Mouse (Mus musculus) megakaryocyte, embryonic 14.5 days (primary cell): ENCODE measurements around the gene Syngr3. TPM values are rescaled to one million over a fixed set of nuclear protein-coding genes. Genes with fewer than 3 reads are reported as not detected.
"Not testable (repeated sequence)": the region's sequence is repeated elsewhere in the genome, so short reads cannot be mapped to it uniquely, and the experiment has no call there.

Source experiments
- H3K27me3 ChIP-seq: replicated peaks from 2 replicates; pipeline ENCODE3; 2012; ENCODE audit warnings: inconsistent platforms
- H3K36me3 ChIP-seq: replicated peaks from 2 replicates; pipeline ENCODE3; 2012; ENCODE audit warnings: low read length, inconsistent platforms, mixed read lengths
- H3K4me1 ChIP-seq: 2 replicates; pipeline ENCODE4 v1.6.1; 2012; ENCODE audit warnings: inconsistent platforms
- H3K4me3 ChIP-seq: replicated peaks from 2 replicates; pipeline ENCODE3; 2012; ENCODE audit warnings: moderate library complexity, mild to moderate bottlenecking, inconsistent platforms
- H3K9me3 ChIP-seq: 2 replicates; pipeline ENCODE4 v1.6.1; 2012; ENCODE audit warnings: inconsistent platforms
- FLI1 ChIP-seq: IDR thresholded peaks from 2 replicates; pipeline ENCODE4 v1.6.1; 2012; ENCODE audit warnings: low read length, inconsistent platforms, mixed read lengths
- GATA1 ChIP-seq: IDR thresholded peaks from 3 replicates; pipeline ENCODE4 v1.6.1; 2012; ENCODE audit warnings: mixed read lengths, low read length, inconsistent platforms, borderline replicate concordance
- polyA plus RNA-seq: library from polyadenylated mRNA; stranded (reverse); fragments of >175 nt; gene quantifications from 2 replicates; pipeline ENCODE4 v1.2.3, GENCODE M21; 2012; ENCODE audit warnings: low replicate concordance; ENCODE audit not compliant: insufficient read depth

Syngr3 gene
- polyA plus RNA-seq, 1 experiment = 0.04 TPM

DNA sequence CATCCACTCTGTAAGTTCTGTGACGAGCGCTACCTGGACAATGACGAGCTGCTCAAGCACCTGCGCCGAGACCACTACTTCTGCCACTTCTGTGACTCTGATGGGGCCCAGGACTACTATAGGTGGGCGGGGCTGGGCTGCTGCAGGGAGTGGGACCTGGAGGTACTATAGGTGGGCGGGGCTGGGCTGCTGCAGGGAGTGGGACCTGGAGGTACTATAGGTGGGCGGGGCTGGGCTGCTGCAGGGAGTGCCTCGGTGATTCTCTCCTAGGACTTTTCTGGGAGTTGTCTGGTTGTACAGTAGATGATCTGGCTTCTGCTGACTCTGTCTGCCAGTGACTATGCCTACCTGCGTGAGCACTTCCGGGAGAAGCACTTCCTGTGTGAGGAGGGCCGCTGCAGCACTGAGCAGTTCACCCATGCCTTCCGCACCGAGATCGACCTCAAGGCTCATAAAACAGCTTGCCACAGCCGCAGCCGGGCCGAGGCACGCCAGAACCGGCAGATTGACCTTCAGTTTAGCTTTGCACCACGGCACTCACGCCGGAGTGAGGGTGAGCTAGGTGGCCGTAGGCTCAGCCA, 12.2 kb downstream of the Syngr3 start:
- Histone ChIP-seq H3K36me3 (peaks cover 84% of the 10 kb centered on the region), H3K9me3 (no peaks in the 10 kb centered on the region), H3K27me3 (no peaks in the 10 kb centered on the region), H3K4me1 (peaks cover 35% of the 10 kb centered on the region), H3K4me3 (no peak overlapping the region)
- TF ChIP-seq FLI1 = no peak
- no peak for TF ChIP-seq GATA1

DNA sequence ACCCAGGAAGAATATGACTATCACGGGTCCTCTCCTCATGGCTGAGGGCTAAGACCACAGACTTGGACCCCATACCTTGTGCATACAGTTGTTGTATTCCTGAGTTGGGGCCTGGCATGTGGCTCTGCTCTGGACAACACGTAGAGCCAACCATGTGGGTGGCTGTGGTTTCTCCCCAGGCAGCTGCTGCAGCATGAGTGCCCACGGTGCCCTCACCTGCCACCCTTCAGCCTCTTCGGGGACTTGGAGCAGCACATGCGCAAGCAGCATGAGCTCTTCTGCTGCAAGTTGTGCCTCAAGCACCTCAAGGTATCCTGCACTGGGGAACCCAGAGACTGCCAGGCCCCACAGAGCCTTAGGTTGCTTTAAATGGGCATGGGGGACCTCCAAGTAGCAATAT, 12.9 kb downstream of the Syngr3 start:
- TF ChIP-seq GATA1 (no peak), FLI1 (no peak)
- Histone ChIP-seq H3K9me3 (no peaks in the 10 kb centered on the region), H3K4me1 (peaks cover 42% of the 10 kb centered on the region), H3K36me3 (peaks cover 78% of the 10 kb centered on the region), H3K4me3 (no peak overlapping the region), H3K27me3 (no peaks in the 10 kb centered on the region)

DNA sequence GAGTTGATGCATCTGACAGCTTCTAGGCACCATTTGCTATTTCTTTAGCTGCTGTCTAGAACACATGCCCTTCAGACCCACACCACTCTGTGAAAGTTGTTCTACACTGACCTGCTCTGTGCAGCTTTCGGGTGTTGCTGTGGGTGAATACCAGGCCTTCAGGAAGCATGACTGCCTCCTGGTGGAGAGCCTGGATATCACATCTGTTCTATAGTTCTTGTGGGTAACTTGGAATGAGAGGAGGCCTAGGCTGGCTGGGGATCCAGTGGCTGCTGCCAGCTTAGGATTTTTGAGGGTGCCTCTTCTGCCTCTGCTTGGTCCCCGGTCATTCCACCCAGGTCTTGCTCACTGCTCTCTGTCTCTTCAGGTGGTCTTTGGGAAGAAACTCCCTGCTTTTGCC, 13.6 kb downstream of the Syngr3 start:
- TF ChIP-seq FLI1 = no peak
- H3K36me3 ChIP-seq = peaks cover 71% of the 10 kb centered on the region
- no peaks in the 10 kb centered on the region for H3K27me3 ChIP-seq
- peaks cover 49% of the 10 kb centered on the region for H3K4me1 ChIP-seq
- no peak overlapping the region for H3K4me3 ChIP-seq
- H3K9me3 ChIP-seq = no peaks in the 10 kb centered on the region

DNA sequence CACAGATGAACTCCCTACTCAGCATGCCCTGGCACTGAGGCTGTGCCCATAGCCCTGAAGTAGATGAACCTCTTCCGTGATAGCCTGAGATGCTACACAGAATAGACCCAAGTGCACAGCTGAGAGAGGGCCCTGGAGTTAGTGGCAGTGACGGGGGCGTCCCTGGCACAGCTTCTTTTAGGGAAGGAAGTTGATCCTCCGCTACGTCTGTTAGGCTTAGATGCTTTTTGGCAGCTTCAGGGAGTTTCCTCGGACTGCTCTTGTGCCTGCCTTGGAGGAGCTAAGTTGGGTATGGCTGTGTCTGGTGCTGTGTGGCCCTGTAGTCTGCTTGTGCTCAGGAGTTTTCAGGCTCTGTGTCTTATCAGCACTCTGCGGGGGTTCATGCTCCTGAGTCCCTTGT, 15.5 kb downstream of the Syngr3 start:
- no peak overlapping the region for H3K4me3 ChIP-seq
- H3K9me3 ChIP-seq = no peaks in the 10 kb centered on the region
- peaks cover 52% of the 10 kb centered on the region for H3K36me3 ChIP-seq
- H3K27me3 ChIP-seq = no peaks in the 10 kb centered on the region
- TF ChIP-seq FLI1 (no peak), GATA1 (no peak)
- H3K4me1 ChIP-seq = peaks cover 59% of the 10 kb centered on the region

DNA sequence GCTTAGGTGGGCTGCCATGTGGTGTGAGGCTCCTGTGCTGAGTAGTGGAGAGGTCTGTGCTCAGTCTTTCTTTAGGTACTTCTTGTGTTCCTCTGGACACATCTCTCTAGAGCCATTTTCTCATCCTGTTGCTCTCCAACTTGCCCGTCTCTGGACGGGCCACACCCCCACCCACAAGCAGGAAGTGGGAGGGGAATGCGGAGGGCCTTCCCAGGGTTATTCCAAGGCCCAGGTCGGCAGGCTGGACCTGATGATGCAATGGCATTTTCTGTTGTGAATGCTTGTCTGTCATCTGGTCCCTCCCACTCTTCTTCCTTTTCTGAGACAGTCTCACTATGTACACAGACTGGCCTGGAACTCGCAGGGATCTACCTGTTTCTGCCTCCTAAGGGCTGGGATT, 17.6 kb downstream of the Syngr3 start:
- no peak for TF ChIP-seq GATA1
- Histone ChIP-seq H3K27me3 (no peaks in the 10 kb centered on the region), H3K4me3 (peak overlapping the region; percentile 100), H3K9me3 (no peaks in the 10 kb centered on the region), H3K4me1 (peaks cover 74% of the 10 kb centered on the region), H3K36me3 (peaks cover 31% of the 10 kb centered on the region)

DNA sequence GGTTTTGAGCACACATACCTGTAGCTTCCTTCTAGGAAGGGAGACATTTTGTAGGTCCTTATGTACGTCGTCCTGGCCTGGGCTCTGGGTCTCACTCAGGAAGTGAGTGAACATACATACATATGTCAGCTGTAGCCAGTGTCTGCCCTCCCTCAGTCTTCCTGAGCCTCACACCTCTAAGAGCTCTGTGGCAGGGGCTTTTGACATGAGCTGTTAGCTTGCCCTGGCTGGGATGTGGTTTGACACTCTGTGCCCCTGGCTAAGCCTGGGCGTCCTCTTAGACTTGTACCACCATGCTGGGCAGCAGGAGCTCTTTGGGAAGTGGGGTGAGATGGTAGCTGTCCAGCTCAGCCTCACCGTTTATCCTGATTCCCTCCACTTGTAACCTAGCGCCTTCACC, 18.4 kb downstream of the Syngr3 start:
- H3K4me3 ChIP-seq = peak overlapping the region; percentile 100
- no peaks in the 10 kb centered on the region for H3K27me3 ChIP-seq
- TF ChIP-seq GATA1 = no peak
- no peak for TF ChIP-seq FLI1
- H3K4me1 ChIP-seq = peaks cover 75% of the 10 kb centered on the region
- no peaks in the 10 kb centered on the region for H3K9me3 ChIP-seq
- peaks cover 23% of the 10 kb centered on the region for H3K36me3 ChIP-seq

DNA sequence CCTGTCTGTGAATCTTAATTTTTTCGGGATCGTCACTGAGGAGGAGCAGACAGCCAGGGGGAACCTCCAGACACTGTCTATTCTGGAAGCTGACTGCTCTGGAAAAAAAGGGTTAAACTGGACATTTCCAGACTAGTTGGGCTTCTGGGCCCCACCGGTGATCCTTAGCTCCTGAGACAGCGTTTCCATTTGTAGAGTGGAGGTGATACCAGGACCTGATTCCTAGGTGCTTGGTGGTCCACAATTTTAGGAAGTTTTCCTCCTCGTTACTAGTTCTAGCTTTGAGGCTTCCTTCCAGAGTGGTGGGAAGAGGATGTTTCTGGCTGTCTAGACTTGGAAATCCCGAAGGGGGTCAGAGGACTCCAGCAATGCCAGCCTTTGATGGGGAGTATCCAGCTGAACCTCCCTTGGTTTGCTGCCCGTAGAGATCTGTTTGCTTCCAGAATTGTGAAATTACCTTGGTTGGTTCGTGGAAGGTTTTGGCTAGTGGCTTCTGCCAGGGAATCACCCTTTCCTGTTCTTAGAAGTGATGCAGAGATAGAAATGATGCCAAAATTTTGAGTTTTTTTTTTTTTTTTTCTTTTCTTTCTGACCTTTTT, 19.4 kb downstream of the Syngr3 start:
- Histone ChIP-seq H3K4me1 (peaks cover 65% of the 10 kb centered on the region), H3K27me3 (peaks cover 2% of the 10 kb centered on the region), H3K36me3 (peaks cover 15% of the 10 kb centered on the region), H3K9me3 (no peaks in the 10 kb centered on the region), H3K4me3 (peak overlapping the region; percentile 100)
- no peak for TF ChIP-seq GATA1
- TF ChIP-seq FLI1 = no peak

DNA sequence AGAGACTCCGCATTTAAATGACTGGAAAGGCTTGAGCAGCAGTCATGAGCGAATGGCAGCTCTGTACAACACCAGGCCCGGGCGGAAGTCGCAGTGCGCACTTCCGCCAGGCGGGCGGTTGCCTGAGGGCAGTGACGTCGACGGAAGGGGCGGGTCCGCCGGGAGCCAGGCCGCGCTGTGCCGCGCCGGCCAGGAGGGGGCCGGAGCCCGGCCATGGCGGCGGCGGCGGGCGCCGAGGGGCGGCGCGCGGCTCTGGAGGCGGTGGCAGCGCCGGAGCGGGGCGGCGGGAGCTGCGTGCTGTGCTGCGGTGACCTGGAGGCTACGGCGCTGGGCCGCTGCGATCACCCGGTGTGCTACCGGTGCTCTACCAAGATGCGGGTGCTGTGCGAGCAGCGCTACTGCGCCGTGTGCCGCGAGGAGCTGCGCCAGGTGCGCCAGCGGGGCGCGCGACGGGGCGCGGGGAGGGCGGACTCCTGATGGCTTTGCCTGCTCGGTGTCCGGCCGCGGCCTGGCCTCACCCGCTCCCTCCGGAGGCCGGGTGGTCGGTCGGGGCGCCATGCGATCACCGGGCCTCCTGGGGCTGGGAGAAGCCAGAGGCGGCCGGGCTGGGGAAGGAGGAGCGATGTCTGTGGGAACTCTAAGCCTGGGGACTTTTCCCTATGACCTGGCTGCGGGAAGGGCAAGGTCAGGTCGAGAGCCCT, 20.1 kb downstream of the Syngr3 start, which contains the start of gene Zfp598:
Zfp598 (plus strand) TSS at position 143 of the 701 bp plus-strand sequence.
- Histone ChIP-seq H3K4me3 (peak within 1 kb of the TSS; percentile 100), H3K27me3 (peaks cover 2% of the 10 kb centered on the region), H3K9me3 (no peaks in the 10 kb centered on the region), H3K4me1 (peaks cover 63% of the 10 kb centered on the region), H3K36me3 (peaks cover 15% of the 10 kb centered on the region)
- TF ChIP-seq FLI1 = peak; percentile 49; the same call in 1 of the 2 replicates
- no peak for TF ChIP-seq GATA1

DNA sequence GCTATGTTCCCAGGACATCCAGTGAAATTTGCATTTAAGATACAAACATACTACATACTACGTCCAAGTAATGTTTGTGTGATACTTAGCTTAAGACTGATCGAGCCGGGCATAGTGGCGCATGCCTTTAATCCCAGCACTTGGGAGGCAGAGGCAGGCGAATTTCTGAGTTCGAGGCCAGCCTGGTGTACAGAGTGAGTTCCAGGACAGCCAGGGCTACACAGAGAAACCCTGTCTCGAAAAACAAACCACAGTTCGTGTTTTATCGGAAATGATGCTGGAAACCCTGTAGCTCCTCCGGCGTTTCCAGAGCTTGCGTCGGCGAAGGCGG, 20.6 kb downstream of the Syngr3 start:
- not testable (repeated sequence) for H3K9me3 ChIP-seq, H3K27me3 ChIP-seq
- peak overlapping the region; percentile 100 for H3K4me3 ChIP-seq
- peaks cover 12% of the 10 kb centered on the region for H3K36me3 ChIP-seq
- peaks cover 58% of the 10 kb centered on the region for H3K4me1 ChIP-seq

DNA sequence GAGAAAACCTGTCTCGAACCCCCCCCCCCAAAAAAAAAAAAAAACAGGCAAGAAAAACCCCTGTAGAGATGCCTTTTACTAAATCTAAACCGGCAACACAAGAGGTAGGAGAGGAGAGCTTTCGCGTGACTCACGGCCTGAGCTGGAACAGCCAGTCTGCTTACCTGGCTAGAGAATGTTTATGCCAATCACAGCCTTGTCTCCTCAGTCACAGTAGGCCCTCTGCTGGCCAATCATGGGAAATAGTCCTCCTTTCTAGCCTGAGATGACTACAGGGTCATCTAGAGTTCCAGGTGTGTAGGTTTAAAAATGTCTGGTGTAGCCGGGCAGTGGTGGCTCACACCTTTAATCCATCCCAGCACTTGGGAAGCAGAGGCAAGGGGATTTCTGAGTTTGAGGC, 22.3 kb downstream of the Syngr3 start:
- H3K9me3 ChIP-seq = no peaks in the 10 kb centered on the region
- no peak overlapping the region for H3K4me3 ChIP-seq
- H3K36me3 ChIP-seq = no peaks in the 10 kb centered on the region
- H3K27me3 ChIP-seq = peaks cover 11% of the 10 kb centered on the region
- TF ChIP-seq GATA1 (no peak), FLI1 (no peak)
- peaks cover 40% of the 10 kb centered on the region for H3K4me1 ChIP-seq

DNA sequence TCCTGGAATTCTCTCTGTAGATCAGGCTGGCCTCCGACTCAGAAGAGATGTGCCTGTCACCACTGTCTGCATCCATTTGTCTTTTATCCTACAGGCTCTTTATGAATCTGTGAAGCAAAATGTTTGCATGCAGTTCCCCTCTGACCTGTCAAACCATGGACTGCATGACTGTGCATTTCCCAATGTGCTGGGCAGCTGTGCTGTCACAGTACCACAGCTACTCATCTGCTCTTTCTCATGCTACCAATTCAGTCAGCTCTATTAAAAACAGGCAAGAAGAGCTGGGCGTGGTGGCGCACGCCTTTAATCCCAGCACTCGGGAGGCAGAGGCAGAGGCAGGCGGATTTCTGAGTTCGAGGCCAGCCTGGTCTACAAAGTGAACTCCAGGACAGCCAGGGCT, 22.7 kb downstream of the Syngr3 start:
- not testable (repeated sequence) for H3K9me3 ChIP-seq, H3K4me3 ChIP-seq, H3K36me3 ChIP-seq
- Histone ChIP-seq H3K27me3 (peaks cover 11% of the 10 kb centered on the region), H3K4me1 (peaks cover 36% of the 10 kb centered on the region)
